Mouse (Mus musculus): ENCODE data around the gene Smok3b. TPM values are rescaled to one million over a fixed set of nuclear protein-coding genes. Genes with fewer than 3 reads are reported as not detected.

The Smok3b gene
- polyA plus RNA-seq, 1 experiment from 2014 or later = not detected

- no peak for DNase-seq (ENCODE audit: low spot score)
- ATAC-seq = no peak
- H3K9ac ChIP-seq (replicated peaks; ENCODE audit: low read depth) = no peak overlapping the region
Measured at GRCm38 (mm10) chr5:138084507-138084906, 63.3 kb downstream of the Smok3b start.

GRCm38 (mm10) chr5:138084996-138085395, 63.8 kb downstream of the Smok3b start, which contains the start of gene Zkscan1:
TSS of gene Zkscan1 (plus strand) at chr5:138085084.
- Histone ChIP-seq H3K9ac (replicated peaks; ENCODE audit: low read depth) (peak within 1 kb of the TSS; percentile 98), H3K4me1 (ENCODE audit: insufficient read depth, low read depth, low read length) (peaks cover 11% of the 10 kb centered on the region; the same call in 1 of the 2 replicates), H3K27me3 (replicated peaks; ENCODE audit: insufficient read depth, low read length) (no peaks in the 10 kb centered on the region), H3K4me2 (replicated peaks; ENCODE audit: low read depth, low read length) (peak within 1 kb of the TSS; percentile 67), H3K4me3 (ENCODE audit: low read depth, low read length) (peak within 1 kb of the TSS; percentile 99), H3K36me3 (ENCODE audit: insufficient read depth, low read length) (no peaks in the 10 kb centered on the region), H3K27ac (ENCODE audit: low read length) (peak within 1 kb of the TSS; percentile 94), H3K9me3 (ENCODE audit: low read length) (no peaks in the 10 kb centered on the region)
- 1% methylated on average over 27 of the region's 27 CpGs for WGBS
- ATAC-seq = peak; percentile 95
- DNase-seq (ENCODE audit: low spot score) = peak; percentile 97
- TF ChIP-seq CTCF (IDR thresholded peaks at IDR 0.05) = no peak
- peak; percentile 31; the same call in 1 of the 2 replicates for TF ChIP-seq EP300 (IDR thresholded peaks at IDR 0.05)

More at GRCm38 (mm10) chr5:138084507-138084906, 63.3 kb downstream of the Smok3b start:
- H3K9me3 ChIP-seq (ENCODE audit: low read length) = no peaks in the 10 kb centered on the region
- TF ChIP-seq EP300 (IDR thresholded peaks at IDR 0.05) (no peak), CTCF (IDR thresholded peaks at IDR 0.05) (no peak)
- WGBS = 49% methylated on average over 2 of the region's 2 CpGs
- peaks cover 11% of the 10 kb centered on the region; the same call in 1 of the 2 replicates for H3K4me1 ChIP-seq (ENCODE audit: insufficient read depth, low read depth, low read length)
- peak overlapping the region; percentile 99; the same call in 1 of the 2 replicates for H3K4me3 ChIP-seq (ENCODE audit: low read depth, low read length)
- H3K27me3 ChIP-seq (replicated peaks; ENCODE audit: insufficient read depth, low read length) = no peaks in the 10 kb centered on the region
- no peaks in the 10 kb centered on the region for H3K36me3 ChIP-seq (ENCODE audit: insufficient read depth, low read length)
- peak overlapping the region; percentile 67 for H3K4me2 ChIP-seq (replicated peaks; ENCODE audit: low read depth, low read length)
- H3K27ac ChIP-seq (ENCODE audit: low read length) = no peak overlapping the region

- TF ChIP-seq EP300 (IDR thresholded peaks at IDR 0.05) (no peak), CTCF (IDR thresholded peaks at IDR 0.05) (no peak)
- 0% methylated on average over 18 of the region's 18 CpGs for WGBS
- Histone ChIP-seq H3K4me2 (replicated peaks; ENCODE audit: low read depth, low read length) (peak overlapping the region; percentile 67), H3K27me3 (replicated peaks; ENCODE audit: insufficient read depth, low read length) (no peaks in the 10 kb centered on the region), H3K9ac (replicated peaks; ENCODE audit: low read depth) (peak overlapping the region; percentile 98), H3K4me1 (ENCODE audit: insufficient read depth, low read depth, low read length) (peaks cover 11% of the 10 kb centered on the region; the same call in 1 of the 2 replicates), H3K4me3 (ENCODE audit: low read depth, low read length) (peak overlapping the region; percentile 99), H3K36me3 (ENCODE audit: insufficient read depth, low read length) (no peaks in the 10 kb centered on the region), H3K9me3 (ENCODE audit: low read length) (no peaks in the 10 kb centered on the region), H3K27ac (ENCODE audit: low read length) (peak overlapping the region; percentile 94)
- ATAC-seq = peak; percentile 16
- DNase-seq (ENCODE audit: low spot score) = peak; percentile 49
Measured at GRCm38 (mm10) chr5:138085421-138085911, 64.2 kb downstream of the Smok3b start.

- H3K27me3 ChIP-seq (replicated peaks; ENCODE audit: insufficient read depth, low read length) = no peaks in the 10 kb centered on the region
- no peak overlapping the region for H3K4me3 ChIP-seq (ENCODE audit: low read depth, low read length)
- H3K9ac ChIP-seq (replicated peaks; ENCODE audit: low read depth) = no peak overlapping the region
- ATAC-seq = no peak
- no peaks in the 10 kb centered on the region for H3K9me3 ChIP-seq (ENCODE audit: low read length)
- no peak for DNase-seq (ENCODE audit: low spot score)
- H3K4me2 ChIP-seq (replicated peaks; ENCODE audit: low read depth, low read length) = no peak overlapping the region
- peaks cover 11% of the 10 kb centered on the region; the same call in 1 of the 2 replicates for H3K4me1 ChIP-seq (ENCODE audit: insufficient read depth, low read depth, low read length)
- no peak overlapping the region for H3K27ac ChIP-seq (ENCODE audit: low read length)
- H3K36me3 ChIP-seq (ENCODE audit: insufficient read depth, low read length) = no peaks in the 10 kb centered on the region
- WGBS = 81% methylated on average over 3 of the region's 3 CpGs
- TF ChIP-seq EP300 (IDR thresholded peaks at IDR 0.05) = no peak
- TF ChIP-seq CTCF (IDR thresholded peaks at IDR 0.05) = no peak
Measured at GRCm38 (mm10) chr5:138086842-138087241, 65.6 kb downstream of the Smok3b start.

- H3K4me3 ChIP-seq (ENCODE audit: low read depth, low read length) = no peak overlapping the region
- whole genome bisulfite sequencing = 60% methylated on average over 3 of the region's 3 CpGs
- H3K9ac ChIP-seq (replicated peaks; ENCODE audit: low read depth) = no peak overlapping the region
- no peaks in the 10 kb centered on the region for H3K27me3 ChIP-seq (replicated peaks; ENCODE audit: insufficient read depth, low read length)
- 0 out of 2 replicates have a peak, but pooled peaks cover 7% of the 10 kb centered on the region for H3K36me3 ChIP-seq (ENCODE audit: insufficient read depth, low read length)
- H3K9me3 ChIP-seq (ENCODE audit: low read length) = no peaks in the 10 kb centered on the region
- H3K4me2 ChIP-seq (replicated peaks; ENCODE audit: low read depth, low read length) = peak overlapping the region; percentile 14; the same call in 1 of the 2 replicates
- ATAC-seq = peak; percentile 50
- peaks cover 11% of the 10 kb centered on the region; the same call in 1 of the 2 replicates for H3K4me1 ChIP-seq (ENCODE audit: insufficient read depth, low read depth, low read length)
- TF ChIP-seq CTCF (IDR thresholded peaks at IDR 0.05) = no peak
- peak; percentile 69; the same call in 1 of the 2 replicates for TF ChIP-seq EP300 (IDR thresholded peaks at IDR 0.05)
- peak overlapping the region; percentile 38; the same call in 1 of the 2 replicates for H3K27ac ChIP-seq (ENCODE audit: low read length)
- peak; percentile 39 for DNase-seq (ENCODE audit: low spot score)
Measured at GRCm38 (mm10) chr5:138088366-138088765, 67.1 kb downstream of the Smok3b start.

- peak; percentile 49 for DNase-seq (ENCODE audit: low spot score)
- TF ChIP-seq EP300 (IDR thresholded peaks at IDR 0.05) = no peak
- TF ChIP-seq CTCF (IDR thresholded peaks at IDR 0.05) = 0 out of 2 replicates have a peak, but pooled peaks have one; percentile 1
- Histone ChIP-seq H3K27me3 (replicated peaks; ENCODE audit: insufficient read depth, low read length) (no peaks in the 10 kb centered on the region), H3K27ac (ENCODE audit: low read length) (0 out of 2 replicates have a peak overlapping the region, but pooled peaks have one; percentile 38), H3K4me2 (replicated peaks; ENCODE audit: low read depth, low read length) (peak overlapping the region; percentile 14; the same call in 1 of the 2 replicates), H3K9me3 (ENCODE audit: low read length) (no peaks in the 10 kb centered on the region), H3K4me1 (ENCODE audit: insufficient read depth, low read depth, low read length) (peaks cover 11% of the 10 kb centered on the region; the same call in 1 of the 2 replicates), H3K36me3 (ENCODE audit: insufficient read depth, low read length) (peaks cover 12% of the 10 kb centered on the region), H3K4me3 (ENCODE audit: low read depth, low read length) (no peak overlapping the region), H3K9ac (replicated peaks; ENCODE audit: low read depth) (no peak overlapping the region)
- ATAC-seq = peak; percentile 32; the same call in 1 of the 2 replicates
- WGBS = 60% methylated on average over 6 of the region's 6 CpGs
Measured at GRCm38 (mm10) chr5:138089108-138089551, 67.9 kb downstream of the Smok3b start.
